Mouse (Mus musculus): ENCODE results near the gene Igsf9. TPM values are rescaled to one million over a fixed set of nuclear protein-coding genes. Genes with fewer than 3 reads are reported as not detected.
A peak's percentile ranks its signal among the peaks of the same experiment; 100 is the strongest.

Gene Igsf9
- polyA plus RNA-seq, 1 experiment from 2014 or later, result 41.8 TPM

DNA sequence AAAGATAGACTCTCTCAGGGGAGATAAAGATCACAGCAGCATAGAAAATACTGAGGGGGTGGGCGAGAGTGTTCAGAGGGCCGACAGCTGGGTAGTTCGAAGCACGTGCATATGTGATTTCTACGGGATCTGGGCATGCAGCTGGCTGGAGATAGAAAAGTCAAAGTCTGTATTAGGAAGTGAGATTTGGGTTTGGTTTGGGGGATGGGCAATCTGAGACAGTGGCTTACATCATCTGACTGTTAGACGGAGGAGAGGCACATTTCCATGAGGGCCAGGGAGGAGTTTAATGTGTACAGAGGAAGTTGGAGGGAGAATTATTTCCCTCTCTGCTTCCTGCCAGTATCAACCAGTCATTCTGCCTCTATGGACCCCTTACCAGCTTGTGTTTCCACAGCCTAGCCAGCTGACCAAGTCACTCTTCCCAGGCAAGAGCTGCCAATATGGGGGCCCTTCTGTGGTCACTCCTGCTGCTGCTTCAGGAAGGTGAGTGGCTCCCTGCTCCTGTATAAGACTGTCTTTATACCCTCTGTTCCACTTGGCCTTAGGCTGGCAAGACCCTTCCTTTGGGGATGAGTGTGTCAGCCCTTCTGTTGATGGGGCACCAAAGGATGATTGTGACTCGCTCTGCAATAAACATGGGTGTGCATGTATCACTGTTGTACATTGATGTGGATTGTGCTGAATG lies 6.4 kb upstream of the Igsf9 start, which contains the start of gene Slamf9:
TSS of gene Slamf9 (plus strand) at position 305 of the 688 bp plus-strand sequence.
- Histone ChIP-seq H3K27me3 (ENCODE audit: control insufficient read depth, insufficient read depth, low read length) (no peaks in the 10 kb centered on the region), H3K27ac (ENCODE audit: low read depth, low read length) (no peak within 1 kb of the TSS), H3K4me2 (replicated peaks; ENCODE audit: low read depth, low read length) (no peak within 1 kb of the TSS), H3K9ac (ENCODE audit: low read depth, low read length) (no peak within 1 kb of the TSS; the same call in 1 of the 2 replicates), H3K4me1 (ENCODE audit: control insufficient read depth, insufficient read depth, low read length) (no peaks in the 10 kb centered on the region; the same call in 1 of the 2 replicates), H3K4me3 (ENCODE audit: low read length) (no peak within 1 kb of the TSS), H3K36me3 (ENCODE audit: control insufficient read depth, insufficient read depth, low read length) (no peaks in the 10 kb centered on the region), H3K9me3 (ENCODE audit: control insufficient read depth, low read length) (no peaks in the 10 kb centered on the region)
- no peak for ATAC-seq (ENCODE audit: low FRiP score, low TSS enrichment)
- WGBS, result 56% methylated on average over 7 of the region's 7 CpGs

DNA sequence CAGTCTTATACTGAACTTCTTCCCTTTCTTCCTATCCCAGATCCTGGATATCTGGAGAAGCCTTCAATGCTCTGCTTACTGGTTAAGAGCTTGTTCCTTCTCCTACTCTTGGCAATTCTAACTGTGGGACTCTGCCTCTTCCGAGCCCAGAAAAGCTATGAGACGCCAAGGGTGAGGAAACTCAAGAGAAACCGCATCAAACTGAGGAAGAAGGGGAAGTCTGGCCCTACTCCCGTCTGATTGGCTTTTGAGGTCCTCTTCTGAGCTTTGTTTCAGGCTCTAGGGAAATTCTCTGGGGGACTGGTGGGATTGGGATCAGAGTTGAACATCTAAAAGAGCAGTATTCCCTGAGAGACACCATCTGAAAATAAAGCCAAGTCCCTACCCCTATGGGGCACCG lies 3.6 kb upstream of the Igsf9 start:
- Histone ChIP-seq H3K9me3 (ENCODE audit: control insufficient read depth, low read length) (no peaks in the 10 kb centered on the region), H3K36me3 (ENCODE audit: control insufficient read depth, insufficient read depth, low read length) (no peaks in the 10 kb centered on the region), H3K27ac (ENCODE audit: low read depth, low read length) (no peak overlapping the region), H3K4me3 (ENCODE audit: low read length) (no peak overlapping the region), H3K4me1 (ENCODE audit: control insufficient read depth, insufficient read depth, low read length) (peaks cover 2% of the 10 kb centered on the region; the same call in 1 of the 2 replicates), H3K9ac (ENCODE audit: low read depth, low read length) (no peak overlapping the region), H3K27me3 (ENCODE audit: control insufficient read depth, insufficient read depth, low read length) (no peaks in the 10 kb centered on the region), H3K4me2 (replicated peaks; ENCODE audit: low read depth, low read length) (no peak overlapping the region)
- WGBS, result 72% methylated on average over 5 of the region's 5 CpGs
- no peak for ATAC-seq (ENCODE audit: low FRiP score, low TSS enrichment)

DNA sequence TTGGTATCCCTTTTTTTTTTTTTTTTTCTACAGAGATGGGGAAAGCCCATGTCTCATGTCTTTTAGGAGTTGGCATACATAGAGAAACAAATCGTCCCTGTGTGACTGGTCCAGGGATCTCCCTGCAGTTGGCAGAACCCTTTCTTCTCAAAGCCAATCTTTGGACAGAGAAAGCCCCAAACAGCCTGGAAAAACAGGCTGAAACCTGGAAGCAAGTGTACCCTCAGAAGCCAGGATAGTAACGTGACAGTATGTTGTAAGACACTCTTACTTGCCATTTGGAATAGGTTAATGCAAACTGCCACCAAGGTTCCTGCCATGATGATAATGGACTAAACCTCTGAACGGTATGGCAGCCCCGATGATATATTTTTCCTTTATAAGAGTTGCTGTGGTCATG lies 1.2 kb upstream of the Igsf9 start:
- no peaks in the 10 kb centered on the region for H3K27me3 ChIP-seq (ENCODE audit: control insufficient read depth, insufficient read depth, low read length)
- 91% methylated on average over 4 of the region's 4 CpGs for WGBS

DNA sequence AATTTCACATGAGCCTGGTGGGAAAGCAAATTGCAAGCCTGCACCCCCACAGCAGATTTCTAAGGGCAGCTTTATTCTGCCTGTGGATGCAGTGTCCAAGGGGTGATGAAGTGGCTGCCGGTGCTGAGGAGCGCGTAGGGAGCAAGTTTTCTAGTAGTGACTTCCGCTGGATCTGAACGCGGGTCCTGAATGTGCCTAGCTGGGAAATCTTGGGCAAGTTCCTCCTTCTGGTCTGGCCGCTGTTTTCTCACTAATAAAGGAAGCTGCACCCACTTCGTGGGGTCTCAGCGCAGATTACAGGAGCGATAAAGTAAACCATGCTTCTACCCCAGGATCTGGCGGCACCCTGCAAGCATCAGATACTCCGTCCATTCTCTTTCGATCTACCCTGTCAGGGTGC lies 477 bp upstream of the Igsf9 start:
- Histone ChIP-seq H3K4me3 (ENCODE audit: low read length) (peak overlapping the region; percentile 67), H3K4me2 (replicated peaks; ENCODE audit: low read depth, low read length) (peak overlapping the region; percentile 81), H3K36me3 (ENCODE audit: control insufficient read depth, insufficient read depth, low read length) (peaks cover 4% of the 10 kb centered on the region; the same call in 1 of the 2 replicates), H3K9me3 (ENCODE audit: control insufficient read depth, low read length) (no peaks in the 10 kb centered on the region), H3K9ac (ENCODE audit: low read depth, low read length) (no peak overlapping the region; the same call in 1 of the 2 replicates), H3K27me3 (ENCODE audit: control insufficient read depth, insufficient read depth, low read length) (no peaks in the 10 kb centered on the region), H3K27ac (ENCODE audit: low read depth, low read length) (peak overlapping the region; percentile 73; the same call in 1 of the 2 replicates), H3K4me1 (ENCODE audit: control insufficient read depth, insufficient read depth, low read length) (peaks cover 30% of the 10 kb centered on the region)
- 17% methylated on average over 13 of the region's 13 CpGs for WGBS
- ATAC-seq (ENCODE audit: low FRiP score, low TSS enrichment), result no peak

More for the DNA sequence above, 1.2 kb upstream of the Igsf9 start:
- H3K9ac ChIP-seq (ENCODE audit: low read depth, low read length), result no peak overlapping the region
- no peak overlapping the region for H3K27ac ChIP-seq (ENCODE audit: low read depth, low read length)
- no peak overlapping the region for H3K4me2 ChIP-seq (replicated peaks; ENCODE audit: low read depth, low read length)
- no peak for ATAC-seq (ENCODE audit: low FRiP score, low TSS enrichment)
- no peak overlapping the region for H3K4me3 ChIP-seq (ENCODE audit: low read length)
- H3K36me3 ChIP-seq (ENCODE audit: control insufficient read depth, insufficient read depth, low read length), result 0 out of 2 replicates have a peak, but pooled peaks cover 4% of the 10 kb centered on the region
- H3K4me1 ChIP-seq (ENCODE audit: control insufficient read depth, insufficient read depth, low read length), result peaks cover 24% of the 10 kb centered on the region
- H3K9me3 ChIP-seq (ENCODE audit: control insufficient read depth, low read length), result no peaks in the 10 kb centered on the region

DNA sequence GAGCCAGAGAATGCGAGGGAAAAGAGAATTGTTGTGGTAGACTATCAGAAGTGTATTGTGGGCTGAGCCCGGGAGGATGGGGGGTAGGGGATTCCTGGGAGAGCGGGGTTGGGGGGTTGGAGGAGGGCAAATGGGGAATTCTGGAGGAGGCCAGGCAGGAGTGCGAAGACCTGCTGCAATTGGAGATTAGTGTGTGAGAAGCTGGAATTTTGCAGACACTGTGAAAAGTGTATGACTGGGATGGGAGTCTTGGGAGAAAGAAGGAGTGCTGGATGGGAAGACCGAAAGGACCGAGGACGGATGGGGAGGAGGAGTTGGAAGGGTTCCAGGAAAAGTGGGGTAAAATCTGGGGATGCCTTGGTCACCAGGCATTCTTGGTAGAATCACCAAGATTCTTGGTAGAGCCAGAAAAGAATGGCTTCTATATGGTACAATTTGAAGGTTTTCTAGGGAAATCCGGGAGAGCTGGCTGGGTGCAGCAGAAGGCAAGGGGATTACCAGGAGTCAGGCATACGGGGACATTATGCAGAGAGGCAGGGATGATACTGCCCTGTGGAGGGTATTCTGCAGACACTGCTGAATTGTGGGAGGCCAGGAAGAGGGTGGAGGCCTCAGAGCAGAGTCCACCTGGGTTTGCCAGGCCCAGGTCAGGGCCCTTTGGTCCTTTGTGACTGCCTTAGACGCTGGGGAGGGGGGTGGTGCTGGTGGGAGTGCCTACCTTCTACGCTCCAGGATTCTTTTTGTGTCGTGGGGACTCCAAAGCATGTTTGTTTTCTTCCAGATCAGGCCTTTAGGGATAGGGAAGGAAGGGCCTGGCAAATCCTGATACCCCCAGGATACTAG lies 1.2 kb downstream of the Igsf9 start:
- H3K4me1 ChIP-seq (ENCODE audit: control insufficient read depth, insufficient read depth, low read length), result peaks cover 34% of the 10 kb centered on the region
- 3% methylated on average over 12 of the region's 12 CpGs for WGBS
- peak overlapping the region; percentile 58 for H3K9ac ChIP-seq (ENCODE audit: low read depth, low read length)
- ATAC-seq (ENCODE audit: low FRiP score, low TSS enrichment), result peak; percentile 16; the same call in 1 of the 2 replicates
- H3K9me3 ChIP-seq (ENCODE audit: control insufficient read depth, low read length), result no peaks in the 10 kb centered on the region
- peak overlapping the region; percentile 67 for H3K4me3 ChIP-seq (ENCODE audit: low read length)
- peak overlapping the region; percentile 45; the same call in 1 of the 2 replicates for H3K27ac ChIP-seq (ENCODE audit: low read depth, low read length)
- H3K4me2 ChIP-seq (replicated peaks; ENCODE audit: low read depth, low read length), result peak overlapping the region; percentile 81
- H3K36me3 ChIP-seq (ENCODE audit: control insufficient read depth, insufficient read depth, low read length), result peaks cover 8% of the 10 kb centered on the region; the same call in 1 of the 2 replicates
- H3K27me3 ChIP-seq (ENCODE audit: control insufficient read depth, insufficient read depth, low read length), result no peaks in the 10 kb centered on the region

DNA sequence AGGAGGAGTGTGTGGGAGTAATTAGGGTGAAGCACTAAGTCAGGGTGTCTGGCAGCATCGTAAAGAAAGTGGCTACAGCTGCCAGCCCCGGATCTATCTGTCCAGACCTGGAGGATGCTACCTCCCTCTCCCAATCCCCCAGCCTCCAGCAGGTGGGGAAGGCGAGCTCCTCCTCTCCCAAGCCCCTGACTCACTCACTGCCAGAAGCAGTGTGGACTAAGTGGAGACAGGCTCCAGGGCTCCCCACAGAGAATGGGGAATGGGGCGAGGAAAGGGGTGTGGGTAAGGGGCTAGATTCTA lies 1.7 kb downstream of the Igsf9 start:
- ATAC-seq (ENCODE audit: low FRiP score, low TSS enrichment), result peak; percentile 7; the same call in 1 of the 2 replicates
- H3K4me2 ChIP-seq (replicated peaks; ENCODE audit: low read depth, low read length), result peak overlapping the region; percentile 81
- 22% methylated on average over 4 of the region's 4 CpGs for WGBS
- peaks cover 34% of the 10 kb centered on the region for H3K4me1 ChIP-seq (ENCODE audit: control insufficient read depth, insufficient read depth, low read length)
- peak overlapping the region; percentile 67 for H3K4me3 ChIP-seq (ENCODE audit: low read length)
- H3K9ac ChIP-seq (ENCODE audit: low read depth, low read length), result peak overlapping the region; percentile 40
- peaks cover 9% of the 10 kb centered on the region; the same call in 1 of the 2 replicates for H3K36me3 ChIP-seq (ENCODE audit: control insufficient read depth, insufficient read depth, low read length)
- H3K27ac ChIP-seq (ENCODE audit: low read depth, low read length), result no peak overlapping the region
- H3K9me3 ChIP-seq (ENCODE audit: control insufficient read depth, low read length), result no peaks in the 10 kb centered on the region
- no peaks in the 10 kb centered on the region for H3K27me3 ChIP-seq (ENCODE audit: control insufficient read depth, insufficient read depth, low read length)

DNA sequence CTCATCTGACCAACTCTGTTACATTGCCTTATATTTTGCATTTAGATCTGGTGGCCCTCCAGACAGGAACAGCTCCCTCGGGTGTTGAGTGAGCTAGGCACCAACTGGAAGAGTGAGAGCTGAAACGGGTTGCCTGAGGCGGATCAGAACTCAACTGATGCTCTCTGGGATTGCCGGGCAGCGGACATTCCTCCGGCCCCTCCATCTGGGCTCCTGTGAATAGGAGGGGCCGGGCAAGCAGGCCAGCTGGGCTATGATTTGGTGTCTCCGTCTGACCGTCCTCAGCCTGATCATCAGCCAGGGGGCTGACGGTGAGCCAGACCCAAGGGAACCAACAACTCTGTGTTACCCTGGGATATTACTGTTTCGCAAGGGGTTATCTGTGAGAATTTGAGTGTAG lies 2.6 kb downstream of the Igsf9 start:
- H3K36me3 ChIP-seq (ENCODE audit: control insufficient read depth, insufficient read depth, low read length), result peaks cover 13% of the 10 kb centered on the region; the same call in 1 of the 2 replicates
- peak overlapping the region; percentile 81 for H3K4me2 ChIP-seq (replicated peaks; ENCODE audit: low read depth, low read length)
- H3K9me3 ChIP-seq (ENCODE audit: control insufficient read depth, low read length), result no peaks in the 10 kb centered on the region
- no peak for ATAC-seq (ENCODE audit: low FRiP score, low TSS enrichment)
- WGBS, result 27% methylated on average over 11 of the region's 11 CpGs
- no peak overlapping the region; the same call in 1 of the 2 replicates for H3K4me3 ChIP-seq (ENCODE audit: low read length)
- H3K27ac ChIP-seq (ENCODE audit: low read depth, low read length), result no peak overlapping the region
- H3K27me3 ChIP-seq (ENCODE audit: control insufficient read depth, insufficient read depth, low read length), result no peaks in the 10 kb centered on the region
- peaks cover 34% of the 10 kb centered on the region for H3K4me1 ChIP-seq (ENCODE audit: control insufficient read depth, insufficient read depth, low read length)
- peak overlapping the region; percentile 2; the same call in 1 of the 2 replicates for H3K9ac ChIP-seq (ENCODE audit: low read depth, low read length)

DNA sequence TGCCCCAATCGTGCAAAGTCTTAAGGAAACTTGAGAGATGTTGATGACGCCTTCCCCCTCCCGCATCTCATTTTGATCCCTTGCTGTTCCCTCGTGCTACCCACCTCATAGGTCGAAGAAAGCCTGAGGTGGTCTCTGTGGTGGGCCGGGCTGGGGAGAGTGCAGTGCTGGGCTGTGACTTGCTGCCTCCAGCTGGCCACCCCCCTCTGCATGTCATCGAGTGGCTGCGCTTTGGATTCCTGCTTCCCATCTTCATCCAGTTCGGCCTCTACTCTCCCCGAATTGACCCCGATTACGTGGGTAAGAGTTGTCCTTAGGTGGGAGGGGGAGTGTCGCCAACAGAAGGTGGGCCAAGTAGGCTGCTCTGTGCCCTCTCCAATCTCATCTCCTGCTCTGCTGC lies 3.1 kb downstream of the Igsf9 start:
- peaks cover 34% of the 10 kb centered on the region for H3K4me1 ChIP-seq (ENCODE audit: control insufficient read depth, insufficient read depth, low read length)
- no peak overlapping the region for H3K27ac ChIP-seq (ENCODE audit: low read depth, low read length)
- 61% methylated on average over 13 of the region's 13 CpGs for WGBS
- H3K4me2 ChIP-seq (replicated peaks; ENCODE audit: low read depth, low read length), result peak overlapping the region; percentile 81; the same call in 1 of the 2 replicates
- no peak overlapping the region; the same call in 1 of the 2 replicates for H3K4me3 ChIP-seq (ENCODE audit: low read length)
- peaks cover 13% of the 10 kb centered on the region; the same call in 1 of the 2 replicates for H3K36me3 ChIP-seq (ENCODE audit: control insufficient read depth, insufficient read depth, low read length)
- peak overlapping the region; percentile 2; the same call in 1 of the 2 replicates for H3K9ac ChIP-seq (ENCODE audit: low read depth, low read length)
- H3K27me3 ChIP-seq (ENCODE audit: control insufficient read depth, insufficient read depth, low read length), result no peaks in the 10 kb centered on the region
- H3K9me3 ChIP-seq (ENCODE audit: control insufficient read depth, low read length), result no peaks in the 10 kb centered on the region
- no peak for ATAC-seq (ENCODE audit: low FRiP score, low TSS enrichment)
